Mouse (Mus musculus): ENCODE measurements around the gene Astn2. TPM values are rescaled to one million over a fixed set of nuclear protein-coding genes. Genes with fewer than 3 reads are reported as not detected.
A peak's percentile ranks its signal among the peaks of the same experiment; 100 is the strongest.

The Astn2 gene
- polyA plus RNA-seq, 1 experiment from 2014 or later, result 1.9 TPM

GRCm38 (mm10) chr4:65427480-65427879, 976.9 kb downstream of the Astn2 start:
- H3K36me3 ChIP-seq, result no peaks in the 10 kb centered on the region
- no peaks in the 10 kb centered on the region for H3K9me3 ChIP-seq
- no peak for ATAC-seq (ENCODE audit: low FRiP score, low read depth)
- H3K4me1 ChIP-seq, result peaks cover 16% of the 10 kb centered on the region
- H3K9ac ChIP-seq, result no peak overlapping the region
- no peak overlapping the region for H3K4me3 ChIP-seq
- H3K27me3 ChIP-seq, result no peaks in the 10 kb centered on the region
- H3K4me2 ChIP-seq (replicated peaks), result no peak overlapping the region
- H3K27ac ChIP-seq, result no peak overlapping the region
- 87% methylated on average over 3 of the region's 3 CpGs for WGBS

GRCm38 (mm10) chr4:65426437-65426836, 978.0 kb downstream of the Astn2 start:
- Histone ChIP-seq H3K27me3 (no peaks in the 10 kb centered on the region), H3K9ac (no peak overlapping the region), H3K9me3 (no peaks in the 10 kb centered on the region), H3K4me1 (peaks cover 17% of the 10 kb centered on the region), H3K36me3 (no peaks in the 10 kb centered on the region), H3K4me3 (no peak overlapping the region), H3K27ac (no peak overlapping the region), H3K4me2 (replicated peaks) (no peak overlapping the region)
- WGBS, result 74% methylated on average over 5 of the region's 5 CpGs
- ATAC-seq (ENCODE audit: low FRiP score, low read depth), result no peak

DNA sequence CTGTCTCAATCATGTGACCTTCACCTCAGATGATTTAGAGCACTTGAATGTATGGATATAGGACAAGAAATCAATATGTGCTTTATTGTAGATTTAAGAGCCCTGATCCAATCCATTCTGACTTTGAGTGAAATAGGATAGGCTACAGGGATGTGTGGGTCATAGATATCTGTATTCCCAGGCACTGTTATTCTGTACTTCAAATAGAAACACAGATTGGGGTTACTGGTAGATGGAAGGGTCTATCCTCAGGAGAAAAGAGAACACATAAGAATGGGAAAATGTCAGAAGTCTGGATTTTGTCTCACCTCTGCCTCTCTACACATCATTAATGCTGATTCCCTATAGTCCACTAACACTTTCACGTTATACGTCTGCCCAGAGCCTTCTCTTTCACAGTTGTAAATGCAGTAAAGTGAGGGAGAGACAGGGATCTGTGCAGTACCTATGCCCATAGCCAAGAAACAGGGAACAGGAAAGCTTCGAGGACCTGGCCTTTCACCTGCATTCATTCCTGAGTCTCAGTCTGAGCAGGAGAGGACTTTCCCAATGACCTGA, 981.3 kb downstream of the Astn2 start:
- 53% methylated on average over 3 of the region's 3 CpGs for WGBS
- Histone ChIP-seq H3K4me1 (peaks cover 25% of the 10 kb centered on the region), H3K4me3 (no peak overlapping the region), H3K9me3 (no peaks in the 10 kb centered on the region), H3K27me3 (no peaks in the 10 kb centered on the region), H3K4me2 (replicated peaks) (no peak overlapping the region), H3K27ac (no peak overlapping the region), H3K36me3 (no peaks in the 10 kb centered on the region), H3K9ac (no peak overlapping the region)
- ATAC-seq (ENCODE audit: low FRiP score, low read depth), result peak; percentile 74

- H3K27me3 ChIP-seq, result no peaks in the 10 kb centered on the region
- H3K36me3 ChIP-seq, result no peaks in the 10 kb centered on the region
- H3K4me1 ChIP-seq, result peaks cover 25% of the 10 kb centered on the region
- 92% methylated on average over 2 of the region's 2 CpGs for WGBS
- H3K4me2 ChIP-seq (replicated peaks), result no peak overlapping the region
- ATAC-seq (ENCODE audit: low FRiP score, low read depth), result no peak
- no peak overlapping the region for H3K9ac ChIP-seq
- no peak overlapping the region for H3K4me3 ChIP-seq
- no peaks in the 10 kb centered on the region for H3K9me3 ChIP-seq
- peak overlapping the region; percentile 61; the same call in 1 of the 2 replicates for H3K27ac ChIP-seq
These were observed 983.1 kb downstream of the Astn2 start for GRCm38 (mm10) chr4:65421272-65421671.

- peaks cover 25% of the 10 kb centered on the region for H3K4me1 ChIP-seq
- H3K4me2 ChIP-seq (replicated peaks), result no peak overlapping the region
- peak overlapping the region; percentile 78 for H3K27ac ChIP-seq
- H3K9ac ChIP-seq, result no peak overlapping the region
- 6% methylated on average over 3 of the region's 3 CpGs for WGBS
- H3K36me3 ChIP-seq, result no peaks in the 10 kb centered on the region
- H3K27me3 ChIP-seq, result no peaks in the 10 kb centered on the region
- no peak overlapping the region for H3K4me3 ChIP-seq
- peak; percentile 86 for ATAC-seq (ENCODE audit: low FRiP score, low read depth)
- H3K9me3 ChIP-seq, result no peaks in the 10 kb centered on the region
These were observed 983.9 kb downstream of the Astn2 start for GRCm38 (mm10) chr4:65420511-65420931.

- no peak overlapping the region for H3K27ac ChIP-seq
- no peak for ATAC-seq (ENCODE audit: low FRiP score, low read depth)
- no peak overlapping the region for H3K4me3 ChIP-seq
- H3K36me3 ChIP-seq, result no peaks in the 10 kb centered on the region
- no peak overlapping the region for H3K9ac ChIP-seq
- H3K27me3 ChIP-seq, result no peaks in the 10 kb centered on the region
- WGBS, result 91% methylated on average over 4 of the region's 4 CpGs
- H3K4me1 ChIP-seq, result peaks cover 7% of the 10 kb centered on the region
- no peak overlapping the region for H3K4me2 ChIP-seq (replicated peaks)
- no peaks in the 10 kb centered on the region for H3K9me3 ChIP-seq
These were observed 988.9 kb downstream of the Astn2 start for GRCm38 (mm10) chr4:65415507-65415906.

DNA sequence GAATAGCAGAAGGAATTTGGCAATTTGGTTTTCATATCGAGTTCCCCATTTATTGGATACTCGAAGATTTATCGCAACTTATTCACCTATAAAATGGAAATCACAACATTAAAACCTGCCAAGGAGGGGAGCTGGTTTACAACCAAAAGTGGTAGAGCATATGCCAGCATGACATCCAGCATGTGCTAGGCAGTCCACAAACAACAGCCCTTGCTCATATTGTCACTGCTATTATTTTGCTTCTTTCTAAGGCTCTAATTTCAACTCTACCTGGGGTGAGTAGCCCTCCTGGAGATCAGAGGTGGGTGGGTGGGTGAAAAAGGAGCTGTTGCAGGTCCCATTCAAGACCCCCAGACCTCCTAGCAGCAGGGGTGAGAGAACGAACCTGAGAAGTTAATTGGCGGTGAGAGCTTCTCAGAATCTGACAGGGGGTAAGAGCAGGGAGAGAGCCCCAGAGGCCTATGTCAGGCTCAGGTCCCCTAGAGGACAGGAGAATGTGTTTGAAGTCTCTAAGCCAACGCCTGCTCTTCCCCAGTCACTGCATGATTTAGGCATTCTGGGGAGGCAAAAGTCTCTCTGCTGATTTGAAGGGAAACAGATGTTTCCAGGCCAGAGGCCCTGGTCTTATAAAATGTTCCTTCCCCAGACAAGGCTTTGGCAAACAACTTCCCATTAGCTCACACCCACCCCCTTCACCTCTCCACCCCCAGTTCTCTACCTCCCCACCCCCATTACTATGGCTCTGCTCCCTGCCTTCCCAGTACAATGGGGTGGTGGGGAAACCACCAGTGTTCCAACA, 1001.4 kb downstream of the Astn2 start:
- H3K9ac ChIP-seq, result no peak overlapping the region
- WGBS, result 18% methylated on average over 6 of the region's 6 CpGs
- H3K27ac ChIP-seq, result peak overlapping the region; percentile 69; the same call in 1 of the 2 replicates
- H3K4me3 ChIP-seq, result no peak overlapping the region
- ATAC-seq (ENCODE audit: low FRiP score, low read depth), result peak; percentile 93
- H3K27me3 ChIP-seq, result no peaks in the 10 kb centered on the region
- no peaks in the 10 kb centered on the region for H3K36me3 ChIP-seq
- peaks cover 19% of the 10 kb centered on the region for H3K4me1 ChIP-seq
- H3K9me3 ChIP-seq, result no peaks in the 10 kb centered on the region
- H3K4me2 ChIP-seq (replicated peaks), result no peak overlapping the region; the same call in 1 of the 2 replicates

DNA sequence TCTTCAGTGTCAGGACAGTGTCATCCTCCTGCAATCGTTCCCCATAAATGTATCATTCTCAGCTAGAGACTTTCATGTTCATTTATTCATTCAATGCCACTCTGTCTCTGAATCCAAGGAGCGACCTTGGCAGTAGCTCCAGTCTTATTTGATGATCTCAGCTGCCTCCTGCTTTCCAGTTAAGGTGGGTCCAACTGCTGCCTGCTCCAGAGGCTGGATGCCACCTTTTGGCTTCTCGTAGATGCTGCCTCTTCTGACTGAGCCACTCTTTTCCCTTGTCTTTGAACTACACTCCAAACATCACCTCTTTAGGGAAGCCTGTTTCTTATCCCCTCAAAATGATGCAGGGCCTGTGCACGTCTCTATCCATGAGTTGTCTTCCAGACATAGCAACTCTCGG, 1002.1 kb downstream of the Astn2 start:
- H3K4me1 ChIP-seq, result peaks cover 19% of the 10 kb centered on the region
- H3K27ac ChIP-seq, result peak overlapping the region; percentile 44; the same call in 1 of the 2 replicates
- H3K4me3 ChIP-seq, result no peak overlapping the region
- H3K9ac ChIP-seq, result no peak overlapping the region
- ATAC-seq (ENCODE audit: low FRiP score, low read depth), result no peak
- H3K9me3 ChIP-seq, result no peaks in the 10 kb centered on the region
- H3K36me3 ChIP-seq, result no peaks in the 10 kb centered on the region
- no peaks in the 10 kb centered on the region for H3K27me3 ChIP-seq
- no peak overlapping the region for H3K4me2 ChIP-seq (replicated peaks)
- WGBS, result 62% methylated on average over 5 of the region's 5 CpGs

GRCm38 (mm10) chr4:65399457-65399856, 1005.0 kb downstream of the Astn2 start:
- H3K4me2 ChIP-seq (replicated peaks), result no peak overlapping the region
- H3K4me1 ChIP-seq, result peaks cover 19% of the 10 kb centered on the region
- no peaks in the 10 kb centered on the region for H3K9me3 ChIP-seq
- no peak overlapping the region for H3K4me3 ChIP-seq
- no peaks in the 10 kb centered on the region for H3K36me3 ChIP-seq
- no peak overlapping the region for H3K27ac ChIP-seq
- ATAC-seq (ENCODE audit: low FRiP score, low read depth), result no peak
- WGBS, result 96% methylated on average over 4 of the region's 4 CpGs
- H3K9ac ChIP-seq, result no peak overlapping the region
- H3K27me3 ChIP-seq, result no peaks in the 10 kb centered on the region

DNA sequence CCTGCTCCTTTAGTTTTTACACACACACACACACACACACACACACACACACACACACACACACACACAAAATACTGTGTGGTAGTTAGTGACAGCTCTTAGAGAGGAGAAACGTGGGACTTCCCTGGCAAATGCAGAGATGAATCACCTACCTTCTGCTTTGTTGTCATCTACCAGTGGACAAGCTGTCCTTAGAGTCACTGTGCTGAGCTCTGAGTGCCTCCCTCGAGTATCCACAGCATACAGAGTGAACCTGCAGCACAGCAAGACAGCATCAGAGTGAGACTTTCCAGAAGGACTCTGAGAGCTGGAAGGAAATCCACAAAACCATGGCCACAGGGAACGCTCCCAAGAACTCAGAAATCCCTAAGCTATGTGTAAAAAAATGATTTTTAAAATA, 1007.6 kb downstream of the Astn2 start:
- no peaks in the 10 kb centered on the region for H3K9me3 ChIP-seq
- 67% methylated on average over 3 of the region's 3 CpGs for WGBS
- no peaks in the 10 kb centered on the region for H3K27me3 ChIP-seq
- H3K9ac ChIP-seq, result no peak overlapping the region
- no peak overlapping the region for H3K4me3 ChIP-seq
- H3K36me3 ChIP-seq, result no peaks in the 10 kb centered on the region
- H3K27ac ChIP-seq, result no peak overlapping the region
- H3K4me2 ChIP-seq (replicated peaks), result no peak overlapping the region
- no peaks in the 10 kb centered on the region for H3K4me1 ChIP-seq
- no peak for ATAC-seq (ENCODE audit: low FRiP score, low read depth)

- H3K9ac ChIP-seq, result no peak overlapping the region
- no peak overlapping the region for H3K4me2 ChIP-seq (replicated peaks)
- H3K4me3 ChIP-seq, result no peak overlapping the region
- H3K4me1 ChIP-seq, result no peaks in the 10 kb centered on the region
- H3K36me3 ChIP-seq, result no peaks in the 10 kb centered on the region
- ATAC-seq (ENCODE audit: low FRiP score, low read depth), result peak; percentile 40; the same call in 1 of the 2 replicates
- no peak overlapping the region for H3K27ac ChIP-seq
- H3K9me3 ChIP-seq, result no peaks in the 10 kb centered on the region
- no peaks in the 10 kb centered on the region for H3K27me3 ChIP-seq
- 21% methylated on average over 4 of the region's 4 CpGs for WGBS
These were observed 1013.4 kb downstream of the Astn2 start for GRCm38 (mm10) chr4:65391001-65391400.

- Histone ChIP-seq H3K27ac (no peak overlapping the region), H3K27me3 (no peaks in the 10 kb centered on the region), H3K4me3 (no peak overlapping the region), H3K4me2 (replicated peaks) (no peak overlapping the region), H3K4me1 (no peaks in the 10 kb centered on the region), H3K9ac (no peak overlapping the region), H3K36me3 (no peaks in the 10 kb centered on the region), H3K9me3 (no peaks in the 10 kb centered on the region)
- peak; percentile 61; the same call in 1 of the 2 replicates for ATAC-seq (ENCODE audit: low FRiP score, low read depth)
- 58% methylated on average over 4 of the region's 4 CpGs for WGBS
These were observed 1021.3 kb downstream of the Astn2 start for GRCm38 (mm10) chr4:65383070-65383469.
